Mouse (Mus musculus) C2C12 (cell line): Measurements from ENCODE around the gene Slc10a7.

ENCODE experiments used
- CEBPB ChIP-seq: IDR thresholded peaks from one replicate; pipeline ENCODE4 v1.6.1; 2011; ENCODE audit warnings: low read depth, mild to moderate bottlenecking, control low read depth, moderate library complexity
- CTCF ChIP-seq: IDR thresholded peaks from one replicate; pipeline ENCODE4 v1.5.1; 2011; ENCODE audit not compliant: control insufficient read depth, insufficient read depth, insufficient read length
- MYOD1 ChIP-seq: IDR thresholded peaks from one replicate; pipeline ENCODE4 v1.6.1; 2011; ENCODE audit warnings: low read depth; ENCODE audit not compliant: control insufficient read depth, insufficient read length
- MYOG ChIP-seq: IDR thresholded peaks from one replicate; pipeline ENCODE4 v1.6.1; 2011; ENCODE audit not compliant: control insufficient read depth, insufficient read length; ENCODE audit errors: extremely low read depth
- USF1 ChIP-seq: IDR thresholded peaks from one replicate; pipeline ENCODE4 v1.6.1; 2011; ENCODE audit warnings: low read depth, mild to moderate bottlenecking, control low read depth, moderate library complexity

- TF ChIP-seq CTCF (no peak), MYOD1 (no peak), USF1 (no peak), CEBPB (no peak), MYOG (no peak)
Observed at GRCm38 (mm10) chr8:78574207-78574606, 65.1 kb downstream of the Slc10a7 start.
